In the genomic region with DNA sequence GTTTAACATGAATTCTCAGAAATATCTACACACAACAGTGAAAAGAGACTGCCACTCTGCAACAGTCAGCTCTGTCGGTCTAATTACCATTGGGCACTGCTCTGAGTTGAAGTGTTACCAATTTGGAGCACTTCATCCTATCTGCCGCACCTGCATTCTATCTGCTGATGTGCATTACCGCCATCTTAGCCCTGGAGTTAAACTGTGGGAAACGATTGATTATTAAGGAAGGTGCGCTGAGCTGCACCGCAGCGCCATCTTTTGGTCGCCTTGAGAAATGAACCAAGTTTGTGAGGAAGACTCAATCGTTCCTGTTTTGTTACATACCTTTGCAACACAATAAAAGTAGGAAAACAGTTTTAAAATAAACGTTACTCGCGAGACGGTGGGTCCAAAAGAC, we compare ENCODE assay signal across 8 mouse cellular contexts.
A peak's percentile ranks its signal among the peaks of the same experiment; 100 is the strongest.
DNase-seq lines count a peak whose midpoint lies in the region; ATAC-seq and TF ChIP-seq lines count a peak whose summit lies in the region.

No protein-coding gene starts in this region.

- H3K27ac ChIP-seq in testis, adult 2 months (ENCODE audit: control insufficient read depth, insufficient read depth, low read depth, low read length): peak overlapping the region; percentile 49; the same call in 1 of the 2 replicates

- DNase-seq in cerebellum, adult 18-20 months: peak; percentile 3 to 15
- DNase-seq in testis, postnatal 10 days (ENCODE audit: low spot score): no peak
- DNase-seq in heart, postnatal 14 days: peak; percentile 4 to 14
- peak; percentile 49 to 60 for DNase-seq in left cerebral cortex, postnatal 25 days (ENCODE audit: low spot score in 2 of 2)
- DNase-seq in right cerebral cortex, adult 18-20 months: peak; percentile 58
- DNase-seq in spleen, postnatal 14 days (ENCODE audit: low spot score in 2 of 2): no peak

- no peaks in the 10 kb centered on the region for H3K36me3 ChIP-seq in testis, adult 2 months (ENCODE audit: control insufficient read depth, insufficient read depth, low read length)

- H3K4me3 ChIP-seq in testis, adult 2 months (ENCODE audit: control insufficient read depth, low read depth, low read length): peak overlapping the region; percentile 42; the same call in 1 of the 2 replicates

- TF ChIP-seq CTCF in testis, adult 2 months (IDR thresholded peaks at IDR 0.05; ENCODE audit: control insufficient read depth, insufficient read depth, insufficient replicate concordance, low read depth, low read length): peak; percentile 78; the same call in 1 of the 2 replicates

- TF ChIP-seq POLR2A in testis, adult 2 months (IDR thresholded peaks at IDR 0.05; ENCODE audit: control insufficient read depth, low read depth, low read length): no peak

- no peaks in the 10 kb centered on the region for H3K27me3 ChIP-seq in testis, adult 2 months (ENCODE audit: control insufficient read depth, insufficient read depth, low read length)

- peaks cover 3% of the 10 kb centered on the region; the same call in 1 of the 2 replicates for H3K4me1 ChIP-seq in testis, adult 2 months (ENCODE audit: control insufficient read depth, insufficient read depth, low read length)

- no peak for ATAC-seq in cerebellum, adult (ENCODE audit: insufficient number of reproducible peaks, low FRiP score, low TSS enrichment)

- intact Hi-C loops in heart, postnatal 14 days (cut with DNase I): no loop called here
- intact Hi-C loops in left cerebral cortex, postnatal 25 days (cut with DNase I): loop anchor here (5.0 kb wide), 2 partner anchors 914 to 1219 kb away; no protein-coding TSS in a partner anchor

Comparison
In these comparisons a context has a peak if more than half of its experiments do, and no peak if none do; other contexts are left out.
1. DNase-seq: peak in cerebellum, adult 18-20 months (2 of 2), heart, postnatal 14 days (2 of 2), left cerebral cortex, postnatal 25 days (2 of 2) and right cerebral cortex, adult 18-20 months (single experiment); none in testis, postnatal 10 days (single experiment) and spleen, postnatal 14 days (0 of 2).